Mouse (Mus musculus) hindbrain, postnatal 0 days (tissue): Measurements from ENCODE around the gene Rasa2. TPM values are rescaled to one million over a fixed set of nuclear protein-coding genes. Genes with fewer than 3 reads are reported as not detected.

Experiments
- ATAC-seq: fragments of 200-750 bp; cut with Nextera tagmentation; 2 replicates; pipeline ENCODE4 v1.8.0; 2017; ENCODE audit warnings: mild to moderate bottlenecking, moderate TSS enrichment, moderate library complexity
- DNase-seq: peaks from one replicate; pipeline ENCODE4 v3.0.0-alpha.2; 2015; ENCODE audit warnings: low spot score
- H3K27ac ChIP-seq: fragments of 300-500 bp; sonication (generic); 2 replicates; pipeline ENCODE4 v1.5.1; 2014; ENCODE audit warnings: mild to moderate bottlenecking
- H3K27me3 ChIP-seq: fragments of 300-500 bp; sonication (generic); 2 replicates; pipeline ENCODE4 v1.6.1; 2014; ENCODE audit warnings: low read length, mixed read lengths; ENCODE audit not compliant: insufficient read depth
- H3K36me3 ChIP-seq: fragments of 300-500 bp; sonication (generic); 2 replicates; pipeline ENCODE4 v1.6.1; 2014; ENCODE audit warnings: low read length, mixed read lengths; ENCODE audit not compliant: insufficient read depth
- H3K4me1 ChIP-seq: fragments of 300-500 bp; sonication (generic); 2 replicates; pipeline ENCODE4 v1.6.1; 2014; ENCODE audit warnings: antibody characterized with exemption, low read length, mixed read lengths; ENCODE audit not compliant: insufficient read depth
- H3K4me2 ChIP-seq: fragments of 300-500 bp; sonication (generic); 2 replicates; pipeline ENCODE4 v1.6.1; 2014; ENCODE audit warnings: low read depth, mild to moderate bottlenecking, low read length, moderate library complexity, mixed read lengths
- H3K4me3 ChIP-seq: fragments of 300-500 bp; sonication (generic); 2 replicates; pipeline ENCODE4 v1.5.1; 2014; ENCODE audit warnings: low read length
- H3K9ac ChIP-seq: fragments of 300-500 bp; sonication (generic); replicated peaks from 2 replicates; pipeline ENCODE4 v1.6.1; 2014; ENCODE audit warnings: mild to moderate bottlenecking, low read length, moderate library complexity, mixed read lengths
- H3K9me3 ChIP-seq: fragments of 300-500 bp; sonication (generic); 2 replicates; pipeline ENCODE4 v1.6.1; 2016; ENCODE audit warnings: low read length, mixed read lengths
- CTCF ChIP-seq: IDR thresholded peaks from 2 replicates; pipeline ENCODE4 v1.5.1; 2016; ENCODE audit warnings: antibody characterized with exemption, control low read depth, low read depth
- WGBS: fragments of 180-500 bp; shearing (Covaris S2); extraction: QIAGEN DNeasy Blood & Tissue Kit; methylation state at CpG from one replicate; pipeline ENCODE4 v1.1.7; 2014; 5-methylcytosine and 5-hydroxymethylcytosine counted together
- polyA plus RNA-seq: library from polyadenylated mRNA; unstranded; fragments of >200 nt; fragmentation: Nextera tagmentation; extraction: Ambion mirVana; gene quantifications from 2 replicates; pipeline ENCODE4 v1.2.1, GENCODE M21; 2015
- total RNA-seq: library from RNA; depleted of rRNA; stranded (reverse); fragments of >200 nt; gene quantifications from 2 replicates; pipeline ENCODE4 v1.2.3, GENCODE M21; 2014

Gene Rasa2
- total and polyA plus RNA-seq, 2 experiments from 2014 or later, result 12.0 to 12.9 TPM

DNA sequence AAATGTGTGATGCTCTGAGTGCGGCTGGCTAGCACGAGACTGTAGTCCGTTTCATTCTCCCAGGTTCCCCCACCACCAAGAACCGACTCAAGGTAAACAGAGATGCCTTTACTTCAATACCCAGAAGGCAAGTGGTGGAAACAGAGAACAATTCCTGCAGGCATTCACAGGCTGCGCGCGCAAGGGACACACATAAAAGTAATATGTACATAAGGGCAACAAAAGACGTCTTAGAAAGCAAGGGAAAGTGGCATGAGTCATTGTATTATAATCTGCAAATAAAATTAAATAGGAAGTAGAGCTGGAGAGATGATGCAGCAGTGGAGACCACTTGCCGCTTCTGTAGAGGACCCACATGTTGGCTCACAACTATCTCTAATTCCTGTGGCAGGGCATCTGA lies 58.7 kb downstream of the Rasa2 start:
- peaks cover 16% of the 10 kb centered on the region for H3K36me3 ChIP-seq
- no peak overlapping the region for H3K4me3 ChIP-seq
- DNase-seq (no peak), ATAC-seq (no peak)
- H3K9me3 ChIP-seq, result no peaks in the 10 kb centered on the region
- H3K9ac ChIP-seq, result no peak overlapping the region
- no peaks in the 10 kb centered on the region for H3K27me3 ChIP-seq
- no peak for TF ChIP-seq CTCF
- no peaks in the 10 kb centered on the region for H3K4me1 ChIP-seq
- H3K4me2 ChIP-seq, result no peak overlapping the region
- 88% methylated on average over 9 of the region's 9 CpGs for WGBS
- no peak overlapping the region for H3K27ac ChIP-seq

DNA sequence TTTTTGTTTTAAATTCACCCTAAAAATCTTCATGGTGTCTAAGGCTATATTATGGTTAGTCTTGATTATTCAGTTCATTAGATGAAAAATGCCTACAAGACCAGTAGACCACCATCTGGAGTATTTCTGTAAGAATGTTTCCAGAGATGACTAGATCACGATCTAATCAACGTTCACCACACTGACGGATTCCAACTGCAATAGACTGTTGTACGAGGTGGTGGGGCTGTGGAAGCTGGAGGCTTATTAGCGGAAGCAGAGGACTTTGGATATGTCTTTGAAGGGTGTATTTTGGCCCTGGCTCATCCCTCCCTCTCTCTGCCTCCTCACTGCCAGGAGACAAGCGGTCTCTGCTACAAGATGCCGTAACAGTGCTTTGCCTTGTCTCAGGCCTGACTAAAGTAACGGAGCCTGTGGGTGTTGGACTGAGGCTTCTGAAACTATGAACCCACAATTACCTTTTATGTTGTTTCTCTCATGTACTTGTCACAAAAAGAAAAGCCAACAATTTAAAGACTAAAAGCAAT lies 64.9 kb downstream of the Rasa2 start:
- no peak overlapping the region for H3K4me3 ChIP-seq
- H3K4me1 ChIP-seq, result no peaks in the 10 kb centered on the region
- no peak overlapping the region for H3K27ac ChIP-seq
- DNase-seq, result no peak
- H3K9me3 ChIP-seq, result no peaks in the 10 kb centered on the region
- H3K36me3 ChIP-seq, result peaks cover 25% of the 10 kb centered on the region
- no peak overlapping the region for H3K4me2 ChIP-seq
- no peaks in the 10 kb centered on the region for H3K27me3 ChIP-seq
- ATAC-seq, result no peak
- TF ChIP-seq CTCF, result no peak
- WGBS, result 74% methylated on average over 8 of the region's 8 CpGs
- no peak overlapping the region for H3K9ac ChIP-seq

DNA sequence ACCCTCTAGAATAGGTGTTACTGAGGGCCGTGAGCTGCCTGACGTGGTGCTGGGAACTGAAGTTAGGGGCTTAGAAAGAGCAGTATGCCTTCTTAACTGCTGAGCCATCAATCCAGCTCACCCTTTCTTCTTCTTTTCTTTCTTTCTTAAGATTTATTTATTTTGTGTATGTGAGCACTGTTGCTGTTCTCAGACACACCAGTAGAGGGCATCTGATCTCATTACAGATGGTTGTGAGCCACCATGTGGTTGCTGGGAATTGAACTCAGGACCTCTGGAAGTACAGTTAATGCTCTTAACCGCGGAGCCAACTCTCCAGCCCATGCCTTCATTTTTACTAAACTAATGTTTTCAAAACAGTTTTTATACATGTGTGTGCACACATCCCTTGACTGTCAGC lies 67.9 kb downstream of the Rasa2 start:
- ATAC-seq (no peak), DNase-seq (no peak)
- Histone ChIP-seq H3K27me3 (no peaks in the 10 kb centered on the region), H3K4me1 (no peaks in the 10 kb centered on the region), H3K36me3 (peaks cover 29% of the 10 kb centered on the region), H3K27ac (no peak overlapping the region), H3K4me3 (no peak overlapping the region), H3K9ac (no peak overlapping the region), H3K9me3 (no peaks in the 10 kb centered on the region), H3K4me2 (no peak overlapping the region)
- peak; percentile 35 for TF ChIP-seq CTCF
- WGBS, result 97% methylated on average over 4 of the region's 4 CpGs

DNA sequence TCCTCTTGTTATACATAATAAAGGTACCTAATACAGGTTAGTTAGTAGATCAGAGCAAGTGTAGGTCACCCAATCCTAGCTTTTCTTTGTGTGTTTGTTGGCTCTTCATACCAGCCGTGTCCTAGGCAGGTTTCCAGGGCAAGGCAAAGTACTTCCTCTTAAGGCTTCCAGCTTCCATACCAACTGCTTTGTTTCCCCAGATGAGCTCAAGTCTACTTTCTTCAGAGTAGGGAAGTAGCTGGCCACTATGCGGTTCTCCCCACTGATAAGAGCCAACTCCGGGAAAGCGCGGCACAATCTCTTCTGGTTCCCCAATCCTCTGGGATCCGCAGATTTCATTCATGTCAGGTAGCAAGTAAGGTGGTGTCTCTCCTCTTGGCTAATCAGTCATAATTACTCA lies 72.3 kb downstream of the Rasa2 start:
- no peak for TF ChIP-seq CTCF
- H3K4me2 ChIP-seq, result no peak overlapping the region
- no peaks in the 10 kb centered on the region for H3K4me1 ChIP-seq
- H3K27ac ChIP-seq, result no peak overlapping the region
- H3K9ac ChIP-seq, result no peak overlapping the region
- no peaks in the 10 kb centered on the region for H3K27me3 ChIP-seq
- H3K36me3 ChIP-seq, result peaks cover 36% of the 10 kb centered on the region
- ATAC-seq (no peak), DNase-seq (no peak)
- no peaks in the 10 kb centered on the region for H3K9me3 ChIP-seq
- no peak overlapping the region for H3K4me3 ChIP-seq
- WGBS, result 91% methylated on average over 6 of the region's 6 CpGs

DNA sequence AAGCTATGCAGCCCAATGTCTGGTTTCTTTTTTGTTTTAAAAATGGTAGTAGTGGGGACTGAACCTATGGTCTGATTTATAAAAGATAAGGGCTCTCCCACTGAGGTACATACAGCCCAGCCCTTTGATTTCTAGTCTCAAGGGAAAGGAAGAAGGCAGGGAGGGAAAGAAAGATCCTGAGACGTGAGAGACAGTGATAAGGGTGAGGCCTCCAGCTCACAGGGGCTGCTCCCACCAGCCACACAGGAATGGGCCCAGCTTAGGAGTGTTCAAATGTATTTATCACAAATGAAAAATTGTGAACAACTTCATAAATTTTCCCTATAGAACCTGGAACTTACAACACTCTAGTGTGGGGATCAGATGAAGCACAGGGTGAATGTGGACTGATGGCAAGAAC lies 72.8 kb downstream of the Rasa2 start:
- Histone ChIP-seq H3K4me2 (no peak overlapping the region), H3K36me3 (peaks cover 33% of the 10 kb centered on the region), H3K27ac (no peak overlapping the region), H3K4me3 (no peak overlapping the region), H3K9ac (no peak overlapping the region), H3K27me3 (no peaks in the 10 kb centered on the region), H3K9me3 (no peaks in the 10 kb centered on the region), H3K4me1 (no peaks in the 10 kb centered on the region)
- 96% methylated on average over 1 of the region's 1 CpGs for WGBS
- ATAC-seq (no peak), DNase-seq (no peak)
- TF ChIP-seq CTCF, result no peak

DNA sequence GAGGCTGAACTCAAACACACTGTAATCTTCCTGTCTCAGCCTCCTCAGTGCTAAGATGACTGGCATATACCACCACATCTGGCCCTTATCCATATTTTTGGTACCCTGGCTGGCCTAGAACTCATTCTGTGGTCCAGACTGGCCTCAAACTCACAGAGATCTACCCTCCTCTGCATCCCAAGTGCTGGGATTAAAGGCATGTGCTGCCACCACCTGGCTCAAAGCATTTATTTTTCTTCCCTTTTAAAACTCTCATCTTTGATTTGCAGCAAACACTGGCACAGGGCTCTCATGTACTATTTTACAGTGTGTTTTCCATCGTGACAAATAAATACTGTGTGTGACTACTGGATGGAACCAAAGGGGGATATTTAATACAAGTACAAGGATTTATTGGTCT lies 77.3 kb downstream of the Rasa2 start:
- ATAC-seq, result no peak
- TF ChIP-seq CTCF, result peak; percentile 47
- Histone ChIP-seq H3K4me2 (no peak overlapping the region), H3K9ac (no peak overlapping the region), H3K4me1 (no peaks in the 10 kb centered on the region), H3K27ac (no peak overlapping the region), H3K4me3 (no peak overlapping the region), H3K36me3 (peaks cover 24% of the 10 kb centered on the region), H3K9me3 (no peaks in the 10 kb centered on the region), H3K27me3 (no peaks in the 10 kb centered on the region)
- peak; percentile 23 for DNase-seq
- WGBS, result 93% methylated on average over 1 of the region's 1 CpGs

DNA sequence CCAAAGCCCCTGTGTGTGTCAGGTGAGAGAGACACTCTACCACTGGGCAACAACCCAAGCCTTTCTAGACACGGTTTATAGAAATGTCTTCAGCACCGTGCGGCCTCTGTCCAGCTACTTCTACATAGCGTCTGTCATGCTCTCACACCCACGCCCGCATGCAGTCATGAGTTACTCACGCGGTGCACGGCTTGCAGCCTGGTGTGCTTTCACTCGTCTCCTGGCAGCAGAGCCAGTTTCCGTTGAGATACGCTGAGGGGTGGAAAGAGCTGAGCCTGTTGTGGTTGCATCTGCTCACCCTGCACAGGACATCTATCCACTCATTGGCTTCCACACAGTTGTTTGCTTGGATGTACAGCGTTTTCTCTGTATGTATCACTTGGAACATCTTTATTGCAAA lies 86.0 kb downstream of the Rasa2 start:
- no peak overlapping the region for H3K9ac ChIP-seq
- no peak overlapping the region for H3K27ac ChIP-seq
- no peak for DNase-seq
- H3K27me3 ChIP-seq, result no peaks in the 10 kb centered on the region
- H3K4me2 ChIP-seq, result no peak overlapping the region
- no peak for TF ChIP-seq CTCF
- no peaks in the 10 kb centered on the region for H3K4me1 ChIP-seq
- H3K36me3 ChIP-seq, result peaks cover 26% of the 10 kb centered on the region
- no peak overlapping the region for H3K4me3 ChIP-seq
- no peaks in the 10 kb centered on the region for H3K9me3 ChIP-seq
- 89% methylated on average over 13 of the region's 13 CpGs for WGBS
- no peak for ATAC-seq
